Mouse (Mus musculus) common myeloid progenitor, adult 5-6 weeks (primary cell): ENCODE data around the gene Rnf5. TPM values are rescaled to one million over a fixed set of nuclear protein-coding genes. Genes with fewer than 3 reads are reported as not detected.

ENCODE experiments used
- ATAC-seq: replicated peaks from 2 replicates; pipeline ENCODE4 v1.8.0; 2016; ENCODE audit warnings: low read depth, mild to moderate bottlenecking, moderate TSS enrichment, inconsistent platforms; ENCODE audit not compliant: poor library complexity, severe bottlenecking
- total RNA-seq: library from RNA; stranded (forward); fragments of 200-1000, 187-1606 nt; gene quantifications from 2 replicates; pipeline ENCODE4 v1.2.3, GENCODE M21; 2017

The Rnf5 gene
- total RNA-seq, 1 experiment from 2014 or later: 14.4 TPM

DNA sequence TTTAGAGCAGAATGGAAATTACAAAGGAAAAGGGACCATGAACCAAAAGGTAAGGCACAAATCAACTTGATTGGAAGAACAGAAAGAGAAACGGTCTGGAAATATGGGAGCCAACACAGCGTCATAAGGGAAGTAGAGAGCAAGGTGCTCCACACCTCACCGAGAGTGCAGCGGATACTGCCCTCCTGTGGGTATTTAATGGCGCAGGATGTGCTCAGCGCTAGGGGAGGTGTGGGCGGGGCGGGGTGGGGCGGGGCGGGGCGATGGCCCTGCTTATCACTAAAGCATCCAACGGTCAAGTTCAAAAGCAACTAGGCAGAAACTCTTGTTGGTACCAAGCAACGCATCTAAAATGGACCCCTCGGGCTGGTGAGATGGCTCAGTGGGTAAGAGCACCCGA lies 43.6 kb downstream of the Rnf5 start:
- ATAC-seq: no peak

DNA sequence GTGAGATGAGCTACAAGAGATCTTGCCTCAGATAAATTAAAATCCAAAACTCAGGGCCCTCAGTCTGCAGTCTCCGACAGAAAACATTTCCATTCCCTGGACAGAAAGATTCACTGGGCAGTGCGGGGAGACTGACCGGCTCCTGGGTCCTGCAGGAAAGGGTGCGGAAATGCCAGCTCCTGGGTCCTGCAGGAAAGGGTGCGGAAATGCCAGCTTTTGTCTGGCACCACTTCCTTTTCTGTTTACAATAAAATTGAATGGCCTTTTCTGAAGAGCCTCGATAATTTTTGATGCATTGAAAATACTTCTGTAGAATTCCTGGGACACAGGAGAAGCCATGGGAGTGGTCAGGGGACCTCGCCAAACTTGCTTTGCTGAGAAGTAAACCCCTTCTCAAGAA lies 44.4 kb downstream of the Rnf5 start:
- ATAC-seq: no peak

DNA sequence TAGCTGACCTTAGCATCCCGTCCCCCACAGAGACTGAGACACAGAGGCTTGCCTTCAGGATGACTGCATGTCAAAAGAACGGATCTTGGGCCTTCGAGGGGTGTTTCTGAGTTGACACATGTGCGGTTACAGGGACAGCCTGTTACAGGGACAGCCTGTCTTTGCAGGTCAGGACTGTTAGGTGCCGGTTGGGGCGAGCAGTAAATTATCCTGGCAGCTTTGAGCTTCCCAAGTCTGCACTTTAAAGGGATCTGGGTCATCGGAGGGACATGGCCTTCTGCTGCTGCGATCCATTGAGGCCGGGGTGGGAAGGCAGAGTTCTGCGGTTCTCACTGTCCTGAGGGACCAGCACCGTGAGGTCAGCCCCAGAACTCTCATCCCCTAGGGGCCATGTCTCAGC lies 46.1 kb downstream of the Rnf5 start:
- ATAC-seq: no peak

DNA sequence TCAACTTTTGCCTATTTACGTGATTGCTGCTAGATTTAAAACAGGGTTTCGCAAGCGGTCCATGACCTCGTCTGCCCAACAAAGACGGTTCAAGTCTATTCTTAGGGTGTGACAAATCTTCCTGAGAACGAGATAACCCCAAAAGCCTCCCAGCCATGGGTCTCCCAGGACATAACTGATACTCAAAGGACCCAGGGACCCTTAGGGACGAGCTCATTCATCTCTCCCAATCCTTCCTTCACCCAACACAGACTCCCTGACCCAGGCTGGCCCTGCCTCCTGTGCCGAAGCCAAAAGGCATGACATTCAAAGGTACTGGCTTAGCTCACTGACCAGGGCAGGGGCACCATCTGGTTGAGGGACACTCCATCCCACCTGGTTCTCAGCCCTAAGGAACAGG lies 47.1 kb downstream of the Rnf5 start:
- ATAC-seq: no peak

DNA sequence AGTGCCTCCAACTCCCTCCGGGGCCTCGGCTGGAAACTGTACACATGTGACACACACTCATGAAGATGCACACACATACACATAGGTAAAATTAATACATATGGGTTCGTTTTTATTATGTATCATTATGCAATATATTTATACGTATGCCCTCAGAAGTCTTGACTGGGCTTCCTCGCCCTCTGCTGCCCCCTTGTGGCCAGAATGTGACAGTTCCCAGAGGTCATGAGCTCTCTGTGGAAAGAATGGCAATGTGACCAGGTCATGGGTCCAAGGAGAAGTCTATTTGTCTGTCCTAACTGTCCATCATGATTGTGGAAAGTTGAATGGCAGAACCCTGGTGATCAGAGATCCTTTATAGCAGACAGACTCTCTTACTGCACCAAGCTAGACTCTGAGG lies 48.0 kb downstream of the Rnf5 start:
- ATAC-seq: peak; percentile 80

Other genes with a start within 250 kb of the Rnf5 start
- gene Btnl2, start 248.9 kb downstream of the Rnf5 start, total RNA-seq: not detected in 2 replicates
- gene Btnl1, start 226.6 kb downstream of the Rnf5 start, total RNA-seq: not detected in 2 replicates
- 4.2 and 6.4 TPM in 2 replicates for gene BC051142, start 204.9 kb downstream of the Rnf5 start, total RNA-seq
- gene Btnl4, start 126.4 kb downstream of the Rnf5 start, total RNA-seq: not detected in 2 replicates
- not detected in 2 replicates for gene Btnl6, start 86.3 kb downstream of the Rnf5 start, total RNA-seq
- 1.5 TPM in 1 of 2 replicates, not detected in the other for gene Notch4, start 39.4 kb downstream of the Rnf5 start, total RNA-seq
- gene Gpsm3, start 13.9 kb downstream of the Rnf5 start, total RNA-seq: 11.3 and 22.4 TPM in 2 replicates
- 22.5 and 29.4 TPM in 2 replicates for gene Pbx2, start 12.4 kb downstream of the Rnf5 start, total RNA-seq
- gene Ager, start 5.8 kb downstream of the Rnf5 start, total RNA-seq: 0.73 and 1.4 TPM in 2 replicates
- 17.8 and 39.7 TPM in 2 replicates for gene Agpat1, start 572 bp upstream of the Rnf5 start, total RNA-seq
- gene Egfl8, start 12.3 kb upstream of the Rnf5 start, total RNA-seq: 1.6 and 2.4 TPM in 2 replicates
- 17.4 and 21.2 TPM in 2 replicates for gene Ppt2, start 24.8 kb upstream of the Rnf5 start, total RNA-seq
- gene Prrt1, start 25.8 kb upstream of the Rnf5 start, total RNA-seq: not detected in 2 replicates
- gene Fkbpl, start 41.1 kb upstream of the Rnf5 start, total RNA-seq: 20.6 and 31.6 TPM in 2 replicates
- 19.9 and 25.1 TPM in 2 replicates for gene Atf6b, start 43.5 kb upstream of the Rnf5 start, total RNA-seq
- gene Tnxb, start 66.8 kb upstream of the Rnf5 start, total RNA-seq: not detected in 2 replicates
- 0.18 TPM in 1 of 2 replicates, not detected in the other for gene C4b, start 140.2 kb upstream of the Rnf5 start, total RNA-seq
- gene Cyp21a1, start 200.9 kb upstream of the Rnf5 start, total RNA-seq: not detected in 2 replicates
- 10.0 and 32.9 TPM in 2 replicates for gene Stk19, start 233.3 kb upstream of the Rnf5 start, total RNA-seq
- 21.2 and 27.9 TPM in 2 replicates for gene Dxo, start 233.3 kb upstream of the Rnf5 start, total RNA-seq
- gene Skiv2l, start 246.5 kb upstream of the Rnf5 start, total RNA-seq: 28.9 and 33.8 TPM in 2 replicates
- 39.6 and 41.9 TPM in 2 replicates for gene Nelfe, start 246.7 kb upstream of the Rnf5 start, total RNA-seq